Mouse (Mus musculus) cortical plate, adult 2 months (tissue): ENCODE measurements around the gene Tmprss2.

ENCODE experiments used
- CTCF ChIP-seq: fragments of 200-500 bp; IDR thresholded peaks from 2 replicates; pipeline ENCODE4 v1.5.1; 2011; ENCODE audit warnings: mild to moderate bottlenecking, control low read depth, low read length; ENCODE audit not compliant: insufficient read depth; ENCODE audit errors: extremely low read depth
- POLR2A ChIP-seq: fragments of 200-500 bp; IDR thresholded peaks from 2 replicates; pipeline ENCODE4 v1.6.1; 2011; ENCODE audit warnings: mild to moderate bottlenecking, low read length, control low read depth; ENCODE audit not compliant: insufficient read depth; ENCODE audit errors: extremely low read depth

DNA sequence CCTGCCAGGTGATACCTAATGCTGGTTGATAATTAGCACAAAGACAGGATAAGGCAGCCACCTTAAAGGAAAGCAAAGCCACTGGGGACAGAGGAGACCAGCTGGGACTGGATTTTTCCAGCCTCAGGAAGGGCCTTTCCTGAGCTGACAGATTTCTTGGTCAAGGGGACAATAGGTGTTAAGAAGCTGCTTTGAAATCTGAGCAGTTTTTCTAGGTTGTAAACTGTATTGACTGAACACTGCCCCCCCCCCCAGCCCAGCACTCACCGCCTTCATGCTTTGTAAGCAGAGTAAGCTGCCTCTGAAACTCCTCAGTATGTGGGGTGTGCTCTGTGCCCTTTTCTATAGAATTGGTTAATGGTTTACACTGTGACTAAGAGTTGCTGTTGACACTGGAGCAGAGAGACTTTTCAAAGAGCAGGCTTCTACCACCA, 48.2 kb upstream of the Tmprss2 start:
- TF ChIP-seq CTCF = no peak
- TF ChIP-seq POLR2A = no peak
